In genomic region chr7:78680871-78681270, GRCm38 (mm10) we compare ENCODE assay signal across 18 mouse cellular contexts. TPM values are rescaled to one million over a fixed set of nuclear protein-coding genes. Genes with fewer than 3 reads are reported as not detected.
A peak's percentile ranks its signal among the peaks of the same experiment; 100 is the strongest.
DNase-seq lines count a peak whose midpoint lies in the region; ATAC-seq and TF ChIP-seq lines count a peak whose summit lies in the region.
"Had no signal": no experiment of that assay in that cellular context is flagged by ENCODE, and none has a peak within 500 bp of the region (broad histone marks: within the 10 kb centered on the region; RNA-seq: fewer than 3 reads in every experiment).

No protein-coding gene starts in this region.

- peak; percentile 33 to 43 for DNase-seq in cerebellum, postnatal 25 days
- no peak for DNase-seq in cerebellum, adult 18-20 months
- no peak for DNase-seq in hindbrain, embryonic 10.5 days (ENCODE audit: low spot score)
- peak; percentile 24 for DNase-seq in midbrain, postnatal 0 days (ENCODE audit: low spot score)
- DNase-seq: adrenal gland, adult 2 months; adrenal gland, postnatal 25 days; cerebellum, adult 11 months; gastrocnemius, postnatal 10 days; heart, adult 2 months; kidney, adult 8-10 months had no signal

- H3K27me3 ChIP-seq in hindbrain, embryonic 16.5 days (replicated peaks; ENCODE audit: control insufficient read depth, insufficient read depth, low read length): no peaks in the 10 kb centered on the region
- no peaks in the 10 kb centered on the region for H3K27me3 ChIP-seq in hindbrain, embryonic 10.5 days (ENCODE audit: insufficient read depth, poor library complexity, severe bottlenecking)
- H3K27me3 ChIP-seq in midbrain, postnatal 0 days (ENCODE audit: insufficient read depth, low read length): no peaks in the 10 kb centered on the region
- H3K27me3 ChIP-seq in midbrain, embryonic 13.5 days: no peaks in the 10 kb centered on the region
- H3K27me3 ChIP-seq: embryonic facial prominence, embryonic 12.5 days; forebrain, embryonic 15.5 days; heart, embryonic 15.5 days had no signal

- H3K9me3 ChIP-seq in hindbrain, embryonic 16.5 days (ENCODE audit: control insufficient read depth, low read length): no peaks in the 10 kb centered on the region
- H3K9me3 ChIP-seq in hindbrain, embryonic 10.5 days: no peaks in the 10 kb centered on the region
- no peaks in the 10 kb centered on the region for H3K9me3 ChIP-seq in midbrain, postnatal 0 days (ENCODE audit: low read length)
- no peaks in the 10 kb centered on the region for H3K9me3 ChIP-seq in midbrain, embryonic 13.5 days
- H3K9me3 ChIP-seq: embryonic facial prominence, embryonic 12.5 days; forebrain, embryonic 15.5 days; heart, embryonic 15.5 days had no signal

- no peaks in the 10 kb centered on the region for H3K4me1 ChIP-seq in hindbrain, embryonic 16.5 days (ENCODE audit: control insufficient read depth, insufficient read depth, low read depth, low read length)
- H3K4me1 ChIP-seq in hindbrain, embryonic 10.5 days (replicated peaks): 0 out of 2 replicates have a peak, but pooled peaks cover 3% of the 10 kb centered on the region
- H3K4me1 ChIP-seq in midbrain, postnatal 0 days (ENCODE audit: insufficient read depth, low read length): no peaks in the 10 kb centered on the region
- no peaks in the 10 kb centered on the region for H3K4me1 ChIP-seq in midbrain, embryonic 13.5 days (replicated peaks)
- H3K4me1 ChIP-seq: embryonic facial prominence, embryonic 12.5 days; forebrain, embryonic 15.5 days; heart, embryonic 15.5 days had no signal

- H3K4me2 ChIP-seq in hindbrain, embryonic 16.5 days (ENCODE audit: low read length): no peak overlapping the region
- no peak overlapping the region for H3K4me2 ChIP-seq in midbrain, postnatal 0 days (ENCODE audit: low read depth, low read length, poor library complexity, severe bottlenecking)
- H3K4me2 ChIP-seq in midbrain, embryonic 13.5 days (replicated peaks): no peak overlapping the region
- H3K4me2 ChIP-seq: embryonic facial prominence, embryonic 12.5 days; forebrain, embryonic 15.5 days; heart, embryonic 11.5 days; heart, embryonic 15.5 days had no signal

- H3K27ac ChIP-seq in hindbrain, embryonic 16.5 days (ENCODE audit: low read depth, low read length): no peak overlapping the region
- H3K27ac ChIP-seq in hindbrain, embryonic 10.5 days: no peak overlapping the region
- no peak overlapping the region for H3K27ac ChIP-seq in midbrain, postnatal 0 days (ENCODE audit: low read depth, low read length)
- no peak overlapping the region for H3K27ac ChIP-seq in midbrain, embryonic 13.5 days
- H3K27ac ChIP-seq: embryonic facial prominence, embryonic 12.5 days; forebrain, embryonic 15.5 days; heart, adult 2 months; heart, embryonic 15.5 days had no signal

- no peak overlapping the region for H3K9ac ChIP-seq in hindbrain, embryonic 16.5 days (ENCODE audit: low read depth, low read length)
- H3K9ac ChIP-seq in midbrain, postnatal 0 days (replicated peaks; ENCODE audit: low read length, poor library complexity, severe bottlenecking): no peak overlapping the region
- H3K9ac ChIP-seq in midbrain, embryonic 13.5 days (replicated peaks): no peak overlapping the region
- H3K9ac ChIP-seq: embryonic facial prominence, embryonic 12.5 days; forebrain, embryonic 15.5 days; heart, embryonic 15.5 days had no signal

- WGBS in hindbrain, embryonic 16.5 days: 81% methylated on average over 2 of the region's 2 CpGs
- WGBS in hindbrain, embryonic 10.5 days: 76% methylated on average over 2 of the region's 2 CpGs
- 76% methylated on average over 2 of the region's 2 CpGs for WGBS in midbrain, postnatal 0 days
- 83% methylated on average over 2 of the region's 2 CpGs for WGBS in midbrain, embryonic 13.5 days

- TF ChIP-seq CTCF in midbrain, postnatal 0 days (IDR thresholded peaks at IDR 0.05): no peak

- peak; percentile 30; the same call in 1 of the 2 replicates for ATAC-seq in hindbrain, embryonic 16.5 days
- ATAC-seq in midbrain, postnatal 0 days (ENCODE audit: low FRiP score): no peak
- no peak for ATAC-seq in midbrain, embryonic 13.5 days
- ATAC-seq: forebrain, embryonic 15.5 days; inflammation-experienced regulatory T-cells, adult 6 months; intestine, postnatal 0 days had no signal

- H3K4me3 ChIP-seq in hindbrain, embryonic 16.5 days (ENCODE audit: low read length): no peak overlapping the region
- no peak overlapping the region for H3K4me3 ChIP-seq in hindbrain, embryonic 10.5 days
- no peak overlapping the region for H3K4me3 ChIP-seq in midbrain, postnatal 0 days (ENCODE audit: low read depth, low read length)
- H3K4me3 ChIP-seq in midbrain, embryonic 13.5 days (replicated peaks): no peak overlapping the region
- H3K4me3 ChIP-seq: embryonic facial prominence, embryonic 12.5 days; forebrain, embryonic 15.5 days; heart, adult 2 months; heart, embryonic 15.5 days had no signal

- H3K36me3 ChIP-seq in hindbrain, embryonic 16.5 days (ENCODE audit: control insufficient read depth, insufficient read depth, low read length): no peaks in the 10 kb centered on the region
- H3K36me3 ChIP-seq in hindbrain, embryonic 10.5 days: no peaks in the 10 kb centered on the region
- H3K36me3 ChIP-seq in midbrain, postnatal 0 days (ENCODE audit: insufficient read depth, low read length): no peaks in the 10 kb centered on the region
- no peaks in the 10 kb centered on the region for H3K36me3 ChIP-seq in midbrain, embryonic 13.5 days
- H3K36me3 ChIP-seq: embryonic facial prominence, embryonic 12.5 days; forebrain, embryonic 15.5 days; heart, embryonic 15.5 days had no signal

RNA-seq across cellular contexts. Expression of gene Ntrk3, which starts 56.9 kb away (rescaled TPM):
- polyA plus RNA-seq in hindbrain, embryonic 16.5 days (2015; fragmentation: Nextera tagmentation; extraction: Ambion mirVana): 23.8 and 24.1 TPM in 2 replicates
- polyA plus RNA-seq in hindbrain, embryonic 10.5 days (2016; fragmentation: Nextera tagmentation; extraction: Ambion mirVana): 3.3 and 4.5 TPM in 2 replicates
- 101 and 114 TPM in 2 replicates for total RNA-seq in midbrain, postnatal 0 days (2014; rRNA removed)
- 23.7 and 26.0 TPM in 2 replicates for polyA plus RNA-seq in midbrain, postnatal 0 days (2015; fragmentation: Nextera tagmentation; extraction: Ambion mirVana)
- polyA plus RNA-seq in midbrain, embryonic 13.5 days (2015; fragmentation: Nextera tagmentation; extraction: Ambion mirVana): 15.8 and 18.3 TPM in 2 replicates

Comparison
In these comparisons a context has a peak if more than half of its experiments do, and no peak if none do; other contexts are left out.
1. DNase-seq: peak in cerebellum, postnatal 25 days (2 of 2) and midbrain, postnatal 0 days (single experiment); none in cerebellum, adult 18-20 months (0 of 2) and hindbrain, embryonic 10.5 days (single experiment).